Mouse (Mus musculus) embryonic facial prominence, embryonic 12.5 days (tissue): ENCODE results near the gene Atg7. TPM values are rescaled to one million over a fixed set of nuclear protein-coding genes. Genes with fewer than 3 reads are reported as not detected.

ENCODE experiments used
- ATAC-seq: fragments of 200-750 bp; cut with Nextera tagmentation; 2 replicates; pipeline ENCODE4 v1.8.0; 2017; ENCODE audit not compliant: insufficient number of reproducible peaks, insufficient read depth, low FRiP score, low TSS enrichment
- H3K27ac ChIP-seq: fragments of 300-500 bp; sonication (generic); 2 replicates; pipeline ENCODE4 v1.5.1; 2016; ENCODE audit warnings: mild to moderate bottlenecking
- H3K27me3 ChIP-seq: fragments of 300-500 bp; sonication (generic); 2 replicates; pipeline ENCODE4 v1.6.1; 2016; ENCODE audit warnings: mild to moderate bottlenecking, moderate library complexity
- H3K36me3 ChIP-seq: fragments of 300-500 bp; sonication (generic); 2 replicates; pipeline ENCODE4 v1.6.1; 2016; ENCODE audit warnings: mild to moderate bottlenecking
- H3K4me1 ChIP-seq: fragments of 300-500 bp; sonication (generic); 2 replicates; pipeline ENCODE4 v1.6.1; 2016
- H3K4me2 ChIP-seq: fragments of 300-500 bp; sonication (generic); replicated peaks from 2 replicates; pipeline ENCODE4 v1.6.1; 2016; ENCODE audit warnings: mild to moderate bottlenecking, moderate library complexity
- H3K4me3 ChIP-seq: fragments of 300-500 bp; sonication (generic); 2 replicates; pipeline ENCODE4 v1.5.1; 2016; ENCODE audit warnings: mild to moderate bottlenecking
- H3K9ac ChIP-seq: fragments of 300-500 bp; sonication (generic); 2 replicates; pipeline ENCODE4 v1.6.1; 2016; ENCODE audit warnings: mild to moderate bottlenecking, moderate library complexity
- H3K9me3 ChIP-seq: fragments of 300-500 bp; sonication (generic); 2 replicates; pipeline ENCODE4 v1.6.1; 2016; ENCODE audit warnings: mild to moderate bottlenecking, moderate library complexity
- WGBS: fragments of 180-500 bp; shearing (Covaris S2); methylation state at CpG from one replicate; pipeline ENCODE4 v1.1.7; 2016; 5-methylcytosine and 5-hydroxymethylcytosine counted together
- polyA plus RNA-seq: library from polyadenylated mRNA; unstranded; fragments of >200 nt; fragmentation: Nextera tagmentation; extraction: Ambion mirVana; gene quantifications from 2 replicates; pipeline ENCODE4 v1.2.1, GENCODE M21; 2016

Atg7 gene
- polyA plus RNA-seq, 1 experiment from 2014 or later: 18.3 TPM

GRCm38 (mm10) chr6:114790902-114791301 lies 148.0 kb downstream of the Atg7 start:
- Histone ChIP-seq H3K9me3 (no peaks in the 10 kb centered on the region), H3K27me3 (no peaks in the 10 kb centered on the region), H3K4me3 (no peak overlapping the region), H3K36me3 (no peaks in the 10 kb centered on the region), H3K4me1 (peaks cover 8% of the 10 kb centered on the region), H3K9ac (no peak overlapping the region), H3K4me2 (no peak overlapping the region), H3K27ac (no peak overlapping the region)
- 42% methylated on average over 7 of the region's 7 CpGs for WGBS
- ATAC-seq: no peak

GRCm38 (mm10) chr6:114791846-114792245 lies 148.9 kb downstream of the Atg7 start:
- no peaks in the 10 kb centered on the region for H3K27me3 ChIP-seq

GRCm38 (mm10) chr6:114794706-114795105 lies 151.8 kb downstream of the Atg7 start:
- no peaks in the 10 kb centered on the region for H3K36me3 ChIP-seq
- 91% methylated on average over 9 of the region's 9 CpGs for WGBS

More at GRCm38 (mm10) chr6:114791846-114792245, 148.9 kb downstream of the Atg7 start:
- Histone ChIP-seq H3K4me3 (no peak overlapping the region), H3K9me3 (no peaks in the 10 kb centered on the region), H3K4me1 (peaks cover 8% of the 10 kb centered on the region), H3K36me3 (no peaks in the 10 kb centered on the region), H3K9ac (no peak overlapping the region), H3K4me2 (no peak overlapping the region), H3K27ac (no peak overlapping the region)
- WGBS: 87% methylated on average over 4 of the region's 4 CpGs
- ATAC-seq: no peak

GRCm38 (mm10) chr6:114795706-114796325 lies 152.9 kb downstream of the Atg7 start:
- no peak for ATAC-seq
- Histone ChIP-seq H3K4me3 (no peak overlapping the region), H3K9ac (no peak overlapping the region), H3K27ac (no peak overlapping the region), H3K4me2 (no peak overlapping the region), H3K27me3 (no peaks in the 10 kb centered on the region), H3K9me3 (no peaks in the 10 kb centered on the region), H3K36me3 (no peaks in the 10 kb centered on the region), H3K4me1 (peaks cover 6% of the 10 kb centered on the region)
- 89% methylated on average over 7 of the region's 7 CpGs for WGBS

More at GRCm38 (mm10) chr6:114794706-114795105, 151.8 kb downstream of the Atg7 start:
- Histone ChIP-seq H3K27me3 (no peaks in the 10 kb centered on the region), H3K4me3 (no peak overlapping the region), H3K4me2 (no peak overlapping the region), H3K4me1 (peaks cover 8% of the 10 kb centered on the region), H3K9me3 (no peaks in the 10 kb centered on the region), H3K9ac (no peak overlapping the region), H3K27ac (no peak overlapping the region)
- ATAC-seq: no peak

GRCm38 (mm10) chr6:114797901-114798300 lies 155.0 kb downstream of the Atg7 start:
- no peaks in the 10 kb centered on the region for H3K9me3 ChIP-seq
- no peak overlapping the region for H3K4me2 ChIP-seq
- no peak overlapping the region for H3K9ac ChIP-seq
- ATAC-seq: no peak
- no peaks in the 10 kb centered on the region for H3K36me3 ChIP-seq
- H3K27ac ChIP-seq: no peak overlapping the region
- no peaks in the 10 kb centered on the region for H3K27me3 ChIP-seq
- H3K4me3 ChIP-seq: no peak overlapping the region
- 0 out of 2 replicates have a peak, but pooled peaks cover 3% of the 10 kb centered on the region for H3K4me1 ChIP-seq
- WGBS: 79% methylated on average over 5 of the region's 5 CpGs

GRCm38 (mm10) chr6:114798715-114799114 lies 155.8 kb downstream of the Atg7 start:
- 0 out of 2 replicates have a peak, but pooled peaks cover 10% of the 10 kb centered on the region for H3K4me1 ChIP-seq
- H3K27me3 ChIP-seq: no peaks in the 10 kb centered on the region
- H3K9me3 ChIP-seq: no peaks in the 10 kb centered on the region
- no peaks in the 10 kb centered on the region for H3K36me3 ChIP-seq
- no peak overlapping the region for H3K4me2 ChIP-seq
- H3K27ac ChIP-seq: no peak overlapping the region
- no peak overlapping the region for H3K9ac ChIP-seq
- no peak for ATAC-seq
- 56% methylated on average over 4 of the region's 4 CpGs for WGBS
- no peak overlapping the region for H3K4me3 ChIP-seq

- no peak overlapping the region for H3K9ac ChIP-seq
- no peak for ATAC-seq
Observed at GRCm38 (mm10) chr6:114800291-114800965, 157.5 kb downstream of the Atg7 start.

GRCm38 (mm10) chr6:114803915-114804535 lies 161.1 kb downstream of the Atg7 start:
- H3K27ac ChIP-seq: no peak overlapping the region; the same call in 1 of the 2 replicates
- no peaks in the 10 kb centered on the region for H3K27me3 ChIP-seq
- no peak overlapping the region for H3K9ac ChIP-seq
- no peak overlapping the region for H3K4me2 ChIP-seq
- no peak for ATAC-seq
- WGBS: 47% methylated on average over 8 of the region's 8 CpGs
- no peaks in the 10 kb centered on the region for H3K9me3 ChIP-seq
- no peaks in the 10 kb centered on the region for H3K36me3 ChIP-seq
- H3K4me3 ChIP-seq: no peak overlapping the region
- H3K4me1 ChIP-seq: 0 out of 2 replicates have a peak, but pooled peaks cover 18% of the 10 kb centered on the region

More at GRCm38 (mm10) chr6:114800291-114800965, 157.5 kb downstream of the Atg7 start:
- Histone ChIP-seq H3K27ac (no peak overlapping the region), H3K27me3 (no peaks in the 10 kb centered on the region), H3K4me2 (no peak overlapping the region), H3K4me1 (0 out of 2 replicates have a peak, but pooled peaks cover 18% of the 10 kb centered on the region), H3K4me3 (no peak overlapping the region), H3K9me3 (no peaks in the 10 kb centered on the region), H3K36me3 (no peaks in the 10 kb centered on the region)
- 54% methylated on average over 2 of the region's 2 CpGs for WGBS

- no peak for ATAC-seq
- Histone ChIP-seq H3K27ac (no peak overlapping the region; the same call in 1 of the 2 replicates), H3K4me2 (no peak overlapping the region), H3K36me3 (no peaks in the 10 kb centered on the region), H3K4me3 (no peak overlapping the region), H3K9me3 (no peaks in the 10 kb centered on the region), H3K27me3 (no peaks in the 10 kb centered on the region), H3K4me1 (0 out of 2 replicates have a peak, but pooled peaks cover 21% of the 10 kb centered on the region), H3K9ac (no peak overlapping the region)
- WGBS: 79% methylated on average over 1 of the region's 1 CpGs
Observed at GRCm38 (mm10) chr6:114804866-114805265, 162.0 kb downstream of the Atg7 start.

- ATAC-seq: no peak
- H3K27me3 ChIP-seq: no peaks in the 10 kb centered on the region
- H3K4me1 ChIP-seq: 0 out of 2 replicates have a peak, but pooled peaks cover 21% of the 10 kb centered on the region
- H3K4me2 ChIP-seq: no peak overlapping the region
- 91% methylated on average over 4 of the region's 4 CpGs for WGBS
- H3K9me3 ChIP-seq: no peaks in the 10 kb centered on the region
- H3K27ac ChIP-seq: no peak overlapping the region
- H3K4me3 ChIP-seq: no peak overlapping the region
- no peaks in the 10 kb centered on the region for H3K36me3 ChIP-seq
- H3K9ac ChIP-seq: no peak overlapping the region
Observed at GRCm38 (mm10) chr6:114805927-114806326, 163.0 kb downstream of the Atg7 start.

- ATAC-seq: no peak
- WGBS: 69% methylated on average over 3 of the region's 3 CpGs
Observed at GRCm38 (mm10) chr6:114807474-114807873, 164.6 kb downstream of the Atg7 start.

More at GRCm38 (mm10) chr6:114807474-114807873, 164.6 kb downstream of the Atg7 start:
- 0 out of 2 replicates have a peak, but pooled peaks cover 18% of the 10 kb centered on the region for H3K4me1 ChIP-seq
- H3K36me3 ChIP-seq: no peaks in the 10 kb centered on the region
- H3K9me3 ChIP-seq: no peaks in the 10 kb centered on the region
- H3K4me3 ChIP-seq: no peak overlapping the region
- H3K27ac ChIP-seq: no peak overlapping the region
- H3K27me3 ChIP-seq: no peaks in the 10 kb centered on the region
- H3K4me2 ChIP-seq: no peak overlapping the region
- H3K9ac ChIP-seq: no peak overlapping the region
